Mouse (Mus musculus) heart, embryonic 12.5 days (tissue): ENCODE results near the gene Ccdc14. TPM values are rescaled to one million over a fixed set of nuclear protein-coding genes. Genes with fewer than 3 reads are reported as not detected.
"Not testable (repeated sequence)": the region's sequence is repeated elsewhere in the genome, so short reads cannot be mapped to it uniquely, and the experiment has no call there.

Source experiments
- ATAC-seq: fragments of 200-750 bp; cut with Nextera tagmentation; 2 replicates; pipeline ENCODE4 v1.8.0; 2017; ENCODE audit warnings: moderate TSS enrichment, moderate library complexity; ENCODE audit not compliant: insufficient number of reproducible peaks, low FRiP score
- H3K27ac ChIP-seq: fragments of 300-500 bp; sonication (generic); 2 replicates; pipeline ENCODE4 v1.5.1; 2016; ENCODE audit warnings: mild to moderate bottlenecking, moderate library complexity; ENCODE audit not compliant: poor library complexity, severe bottlenecking
- H3K27me3 ChIP-seq: fragments of 300-500 bp; sonication (generic); replicated peaks from 2 replicates; pipeline ENCODE4 v1.6.1; 2016; ENCODE audit warnings: mild to moderate bottlenecking, moderate library complexity
- H3K36me3 ChIP-seq: fragments of 300-500 bp; sonication (generic); 2 replicates; pipeline ENCODE4 v1.6.1; 2016; ENCODE audit warnings: mild to moderate bottlenecking, moderate library complexity
- H3K4me1 ChIP-seq: fragments of 300-500 bp; sonication (generic); replicated peaks from 2 replicates; pipeline ENCODE4 v1.6.1; 2016; ENCODE audit warnings: mild to moderate bottlenecking
- H3K4me2 ChIP-seq: fragments of 300-500 bp; sonication (generic); 2 replicates; pipeline ENCODE4 v1.6.1; 2016; ENCODE audit warnings: mild to moderate bottlenecking, moderate library complexity
- H3K4me3 ChIP-seq: fragments of 300-500 bp; sonication (generic); 2 replicates; pipeline ENCODE4 v1.5.1; 2016; ENCODE audit warnings: mild to moderate bottlenecking
- H3K9ac ChIP-seq: fragments of 300-500 bp; sonication (generic); 2 replicates; pipeline ENCODE4 v1.6.1; 2016; ENCODE audit warnings: mild to moderate bottlenecking, moderate library complexity
- H3K9me3 ChIP-seq: fragments of 300-500 bp; sonication (generic); replicated peaks from 2 replicates; pipeline ENCODE4 v1.6.1; 2016; ENCODE audit warnings: mild to moderate bottlenecking, moderate library complexity
- WGBS: fragments of 180-500 bp; shearing (Covaris S2); methylation state at CpG from one replicate; pipeline ENCODE4 v1.1.7; 2016; 5-methylcytosine and 5-hydroxymethylcytosine counted together
- polyA plus RNA-seq: library from polyadenylated mRNA; unstranded; fragments of >200 nt; fragmentation: Nextera tagmentation; extraction: Ambion mirVana; gene quantifications from 2 replicates; pipeline ENCODE4 v1.2.1, GENCODE M21; 2016

The Ccdc14 gene
- polyA plus RNA-seq: 7.0 and 8.5 TPM in 2 replicates

- under 1% methylated on average over 53 of the region's 53 CpGs for WGBS
- ATAC-seq: peak; percentile 93
- Histone ChIP-seq H3K9ac (peak within 1 kb of the TSS; percentile 79), H3K4me1 (peaks cover 5% of the 10 kb centered on the region), H3K9me3 (no peaks in the 10 kb centered on the region), H3K36me3 (no peaks in the 10 kb centered on the region), H3K4me3 (peak within 1 kb of the TSS; percentile 73), H3K27ac (peak within 1 kb of the TSS; percentile 82), H3K4me2 (peak within 1 kb of the TSS; percentile 82), H3K27me3 (no peaks in the 10 kb centered on the region)
These were observed at the start of gene Ccdc14 for GRCm38 (mm10) chr16:34690334-34691144. Gene Ccdc14 (plus strand): TSS chr16:34690616.

GRCm38 (mm10) chr16:34643511-34644259 is 46.7 kb upstream of the Ccdc14 start:
- no peaks in the 10 kb centered on the region for H3K27me3 ChIP-seq
- no peaks in the 10 kb centered on the region for H3K36me3 ChIP-seq
- no peak overlapping the region for H3K9ac ChIP-seq
- ATAC-seq: no peak
- WGBS: 41% methylated on average over 8 of the region's 8 CpGs
- peaks cover 8% of the 10 kb centered on the region for H3K4me1 ChIP-seq
- H3K4me3 ChIP-seq: no peak overlapping the region
- no peak overlapping the region for H3K4me2 ChIP-seq
- H3K27ac ChIP-seq: no peak overlapping the region
- H3K9me3 ChIP-seq: no peaks in the 10 kb centered on the region

GRCm38 (mm10) chr16:34649621-34650020 is 40.8 kb upstream of the Ccdc14 start, which contains the start of gene Ropn1:
Gene Ropn1 (plus strand): TSS chr16:34649921.
- H3K9me3 ChIP-seq: no peaks in the 10 kb centered on the region
- no peak for ATAC-seq
- WGBS: 50% methylated on average over 7 of the region's 7 CpGs
- no peaks in the 10 kb centered on the region for H3K4me1 ChIP-seq
- no peaks in the 10 kb centered on the region for H3K36me3 ChIP-seq
- peaks cover 12% of the 10 kb centered on the region for H3K27me3 ChIP-seq
- H3K9ac ChIP-seq: no peak within 1 kb of the TSS
- H3K4me3 ChIP-seq: no peak within 1 kb of the TSS
- no peak within 1 kb of the TSS for H3K27ac ChIP-seq
- H3K4me2 ChIP-seq: no peak within 1 kb of the TSS

- 0 out of 2 replicates have a peak, but pooled peaks cover 3% of the 10 kb centered on the region for H3K9me3 ChIP-seq
These were observed 37.4 kb upstream of the Ccdc14 start for GRCm38 (mm10) chr16:34653023-34653422.

GRCm38 (mm10) chr16:34657566-34657965 is 32.9 kb upstream of the Ccdc14 start:
- peak overlapping the region; percentile 45 for H3K4me3 ChIP-seq
- H3K27ac ChIP-seq, H3K27me3 ChIP-seq, H3K36me3 ChIP-seq, H3K4me1 ChIP-seq, H3K9me3 ChIP-seq, ATAC-seq: not testable (repeated sequence)
- peak overlapping the region; percentile 37; the same call in 1 of the 2 replicates for H3K9ac ChIP-seq
- H3K4me2 ChIP-seq: peak overlapping the region; percentile 66
- 5% methylated on average over 16 of the region's 16 CpGs for WGBS

More at GRCm38 (mm10) chr16:34653023-34653422, 37.4 kb upstream of the Ccdc14 start:
- Histone ChIP-seq H3K9ac (no peak overlapping the region), H3K4me2 (no peak overlapping the region), H3K36me3 (no peaks in the 10 kb centered on the region), H3K27ac (no peak overlapping the region), H3K27me3 (peaks cover 12% of the 10 kb centered on the region), H3K4me1 (peaks cover 2% of the 10 kb centered on the region), H3K4me3 (no peak overlapping the region)
- WGBS: 77% methylated on average over 5 of the region's 5 CpGs
- no peak for ATAC-seq

- H3K9me3 ChIP-seq: 0 out of 2 replicates have a peak, but pooled peaks cover 3% of the 10 kb centered on the region
- peak overlapping the region; percentile 45 for H3K4me3 ChIP-seq
- no peaks in the 10 kb centered on the region for H3K27me3 ChIP-seq
- H3K4me1 ChIP-seq: peaks cover 8% of the 10 kb centered on the region
- peak overlapping the region; percentile 37; the same call in 1 of the 2 replicates for H3K9ac ChIP-seq
- H3K27ac ChIP-seq: no peak overlapping the region
- H3K4me2 ChIP-seq: peak overlapping the region; percentile 66
- ATAC-seq: no peak
- 28% methylated on average over 5 of the region's 5 CpGs for WGBS
- H3K36me3 ChIP-seq: no peaks in the 10 kb centered on the region
These were observed 32.4 kb upstream of the Ccdc14 start for GRCm38 (mm10) chr16:34657983-34658382.

- H3K27ac ChIP-seq: no peak overlapping the region
- H3K4me3 ChIP-seq: peak overlapping the region; percentile 45
- no peak for ATAC-seq
- H3K27me3 ChIP-seq: no peaks in the 10 kb centered on the region
- H3K9ac ChIP-seq: no peak overlapping the region
- WGBS: 39% methylated on average over 11 of the region's 11 CpGs
- H3K4me1 ChIP-seq: peaks cover 8% of the 10 kb centered on the region
- peak overlapping the region; percentile 66 for H3K4me2 ChIP-seq
- 0 out of 2 replicates have a peak, but pooled peaks cover 3% of the 10 kb centered on the region for H3K9me3 ChIP-seq
- no peaks in the 10 kb centered on the region for H3K36me3 ChIP-seq
These were observed 32.0 kb upstream of the Ccdc14 start for GRCm38 (mm10) chr16:34658388-34658787.

GRCm38 (mm10) chr16:34664553-34664952 is 25.9 kb upstream of the Ccdc14 start:
- H3K9me3 ChIP-seq: no peaks in the 10 kb centered on the region
- ATAC-seq: no peak
- peaks cover 18% of the 10 kb centered on the region for H3K27me3 ChIP-seq
- H3K4me3 ChIP-seq: no peak overlapping the region
- H3K9ac ChIP-seq: no peak overlapping the region
- WGBS: 75% methylated on average over 3 of the region's 3 CpGs
- H3K4me1 ChIP-seq: peaks cover 11% of the 10 kb centered on the region; the same call in 1 of the 2 replicates
- no peak overlapping the region for H3K4me2 ChIP-seq
- no peak overlapping the region for H3K27ac ChIP-seq
- no peaks in the 10 kb centered on the region for H3K36me3 ChIP-seq

- 9% methylated on average over 20 of the region's 20 CpGs for WGBS
- ATAC-seq: peak; percentile 18; the same call in 1 of the 2 replicates
These were observed 23.2 kb upstream of the Ccdc14 start for GRCm38 (mm10) chr16:34667031-34667726.

GRCm38 (mm10) chr16:34668341-34668740 is 22.1 kb upstream of the Ccdc14 start:
- Histone ChIP-seq H3K9ac (no peak overlapping the region), H3K27me3 (peaks cover 18% of the 10 kb centered on the region), H3K4me1 (peaks cover 26% of the 10 kb centered on the region), H3K4me3 (no peak overlapping the region), H3K4me2 (no peak overlapping the region), H3K27ac (no peak overlapping the region), H3K9me3 (no peaks in the 10 kb centered on the region), H3K36me3 (no peaks in the 10 kb centered on the region)
- ATAC-seq: no peak
- 57% methylated on average over 9 of the region's 9 CpGs for WGBS

More at GRCm38 (mm10) chr16:34667031-34667726, 23.2 kb upstream of the Ccdc14 start:
- peak overlapping the region; percentile 16; the same call in 1 of the 2 replicates for H3K4me3 ChIP-seq
- H3K36me3 ChIP-seq: no peaks in the 10 kb centered on the region
- no peak overlapping the region for H3K9ac ChIP-seq
- no peaks in the 10 kb centered on the region for H3K9me3 ChIP-seq
- H3K27me3 ChIP-seq: peaks cover 18% of the 10 kb centered on the region
- peak overlapping the region; percentile 58 for H3K4me2 ChIP-seq
- H3K27ac ChIP-seq: no peak overlapping the region
- peaks cover 26% of the 10 kb centered on the region for H3K4me1 ChIP-seq
